Mouse (Mus musculus): ENCODE measurements around the gene Tk2. TPM values are rescaled to one million over a fixed set of nuclear protein-coding genes. Genes with fewer than 3 reads are reported as not detected.

Tk2 gene
- 6.5 and 7.2 TPM in 2 replicates for polyA plus RNA-seq (2012; rRNA removed)

DNA sequence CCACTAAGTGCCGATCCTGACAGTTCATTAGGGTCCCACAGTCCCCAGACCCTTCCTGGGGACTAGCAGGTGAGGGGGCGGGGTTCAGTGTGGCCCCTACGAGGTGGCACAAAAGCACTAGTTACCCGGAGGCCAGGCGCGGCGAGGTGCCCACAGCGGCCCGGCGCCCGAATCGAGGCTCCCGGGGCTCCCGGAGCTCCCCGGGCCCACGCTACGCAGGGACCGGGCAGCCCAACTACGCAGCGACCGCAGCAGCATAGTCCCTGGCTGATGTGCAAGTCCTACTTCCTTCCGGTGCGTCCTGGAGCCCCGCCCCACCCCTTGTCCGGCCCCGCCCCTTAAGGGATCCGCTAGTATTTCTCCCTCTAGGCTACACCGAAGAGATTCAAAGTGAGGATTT is at the start of gene Tk2:
TSS of gene Tk2 (minus strand) at position 283 of the 400 bp plus-strand sequence.

DNA sequence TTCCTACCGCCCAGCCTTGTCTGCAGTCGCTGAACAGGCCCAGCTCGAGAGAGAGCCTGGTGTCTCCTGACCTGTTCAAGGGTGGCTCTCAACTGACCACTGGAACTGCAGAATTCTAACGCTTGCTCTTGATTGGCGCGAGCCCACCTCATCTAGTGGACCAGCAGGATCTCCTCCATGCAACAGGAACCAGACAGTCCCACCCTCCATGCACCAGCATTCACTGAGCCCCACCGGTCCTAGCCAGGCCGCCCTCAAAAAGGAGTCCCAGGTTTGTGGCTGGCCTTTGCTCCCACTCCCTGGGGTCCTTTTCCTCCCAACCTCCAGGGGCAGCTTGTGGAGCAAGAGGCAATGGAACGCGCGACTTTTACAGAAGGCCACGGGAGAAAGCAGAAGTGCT is 44.7 kb upstream of the Tk2 start, which contains the start of gene Cmtm2a:
TSS of gene Cmtm2a (minus strand) at position 101 of the 400 bp plus-strand sequence.

DNA sequence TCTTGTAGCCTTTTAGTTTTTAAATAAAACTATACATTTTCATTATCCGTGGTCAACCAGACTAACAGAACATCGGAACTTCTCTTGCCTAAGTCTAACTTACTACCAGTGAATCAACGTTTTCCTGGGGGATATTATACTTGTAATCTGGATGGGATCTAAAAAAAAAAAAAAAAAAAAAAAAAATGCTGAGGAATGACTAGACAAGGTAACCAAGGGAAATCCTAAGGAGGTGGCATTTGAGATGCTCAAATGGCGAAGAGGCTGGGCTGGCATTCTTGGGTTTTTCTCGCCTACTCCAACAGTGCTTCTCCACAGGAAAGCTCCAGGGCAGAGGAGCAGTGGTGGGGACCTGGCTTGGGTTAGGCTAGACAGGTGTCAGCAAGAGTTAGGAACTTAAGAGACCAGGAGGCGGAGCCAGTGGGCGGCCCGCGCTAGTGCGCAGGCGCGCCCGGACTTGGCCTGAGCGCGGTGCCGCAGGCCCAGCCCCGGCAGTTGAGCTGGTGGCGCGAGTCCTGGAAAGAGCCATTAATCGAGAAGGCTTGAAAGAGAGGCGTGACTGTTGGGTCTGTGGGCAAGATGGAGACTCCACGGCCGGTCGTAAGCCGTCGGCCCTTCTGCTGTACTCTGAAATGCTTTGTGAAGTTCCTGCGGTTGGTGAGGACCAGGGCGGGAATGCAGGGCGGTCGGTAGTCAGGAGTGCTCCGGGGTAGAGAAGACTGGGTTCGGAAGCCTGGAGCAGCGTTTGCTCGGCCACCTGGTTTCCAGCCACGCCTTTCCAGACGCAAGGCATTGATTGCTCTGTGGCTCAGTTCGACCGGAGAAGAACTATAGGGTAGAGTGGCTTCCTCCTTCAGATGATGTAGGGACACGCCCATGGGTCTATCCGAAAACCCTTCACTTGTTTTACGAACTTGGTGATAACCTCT is 2.3 kb upstream of the Tk2 start, which contains the start of gene Cklf:
TSS of gene Cklf (plus strand) at position 423 of the 929 bp plus-strand sequence.

Other genes starting within 250 kb of the Tk2 start
- gene Cdh5, start 146.9 kb downstream of the Tk2 start, polyA plus RNA-seq (2012; rRNA removed), result 8.8 and 13.6 TPM in 2 replicates
- gene Bean1, start 78.1 kb downstream of the Tk2 start, polyA plus RNA-seq (2012; rRNA removed), result 1.6 and 2.7 TPM in 2 replicates
- 0.83 and 1.1 TPM in 2 replicates for gene Cklf, start 2.3 kb upstream of the Tk2 start, polyA plus RNA-seq (2012; rRNA removed)
- not detected in 2 replicates for gene Cmtm2a, start 44.6 kb upstream of the Tk2 start, polyA plus RNA-seq (2012; rRNA removed)
- not detected in 2 replicates for gene Gm45711, start 61.5 kb upstream of the Tk2 start, polyA plus RNA-seq (2012; rRNA removed)
- gene Cmtm1, start 61.6 kb upstream of the Tk2 start, polyA plus RNA-seq (2012; rRNA removed), result not detected in 2 replicates
- not detected in 2 replicates for gene Gm11020, start 73.0 kb upstream of the Tk2 start, polyA plus RNA-seq (2012; rRNA removed)
- not detected in 2 replicates for gene Cmtm2b, start 73.7 kb upstream of the Tk2 start, polyA plus RNA-seq (2012; rRNA removed)
- gene Cmtm3, start 90.9 kb upstream of the Tk2 start, polyA plus RNA-seq (2012; rRNA removed), result 31.8 and 34.4 TPM in 2 replicates
- 14.2 and 14.5 TPM in 2 replicates for gene Cmtm4, start 147.2 kb upstream of the Tk2 start, polyA plus RNA-seq (2012; rRNA removed)
- gene Dync1li2, start 194.5 kb upstream of the Tk2 start, polyA plus RNA-seq (2012; rRNA removed), result 3.2 and 4.5 TPM in 2 replicates